Mouse (Mus musculus) ES-Bruce4 (cell line): ENCODE data around the gene Ptprt.

Experiments
- CTCF ChIP-seq: IDR thresholded peaks from one replicate; pipeline ENCODE4 v1.8.1; 2011; ENCODE audit warnings: low read depth, low read length
- EP300 ChIP-seq: IDR thresholded peaks from 2 replicates; pipeline ENCODE4 v1.6.1; 2011; ENCODE audit warnings: low read depth, low read length; ENCODE audit not compliant: insufficient read depth
- POLR2A ChIP-seq: IDR thresholded peaks from one replicate; pipeline ENCODE4 v1.8.1; 2011; ENCODE audit warnings: low read length; ENCODE audit not compliant: insufficient read depth

DNA sequence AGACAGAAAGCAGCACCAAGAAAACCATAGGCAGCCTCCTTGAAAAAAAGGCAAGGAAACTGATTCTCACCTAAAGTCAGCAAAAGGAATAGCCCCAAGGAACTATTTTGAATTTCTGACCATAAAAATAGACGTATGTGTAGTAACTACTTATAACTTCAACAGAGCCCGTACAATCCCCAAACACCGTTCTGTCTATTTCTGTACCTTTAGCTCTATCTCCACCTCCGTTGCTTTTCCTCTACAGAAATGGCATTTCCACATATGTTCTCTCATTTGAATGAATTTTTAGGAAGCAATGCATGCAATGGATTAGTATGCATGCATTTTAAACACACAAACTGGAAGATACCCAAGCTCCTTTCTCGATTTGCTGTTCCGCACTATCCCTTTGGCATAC, 715.5 kb downstream of the Ptprt start:
- TF ChIP-seq POLR2A: no peak
- TF ChIP-seq EP300: no peak
- TF ChIP-seq CTCF: no peak
